Mouse (Mus musculus): ENCODE results near the gene Supt6.
"Not testable (repeated sequence)": the region's sequence is repeated elsewhere in the genome, so short reads cannot be mapped to it uniquely, and the experiment has no call there.

Supt6 gene

GRCm38 (mm10) chr11:78223586-78223985 lies 22.2 kb downstream of the Supt6 start:
- DNase-seq (ENCODE audit: low spot score): no peak

- DNase-seq (ENCODE audit: low spot score): no peak
These were observed 30.0 kb downstream of the Supt6 start for GRCm38 (mm10) chr11:78215709-78216317.

- DNase-seq (ENCODE audit: low spot score): no peak
These were observed 32.5 kb downstream of the Supt6 start for GRCm38 (mm10) chr11:78213086-78213817.

DNA sequence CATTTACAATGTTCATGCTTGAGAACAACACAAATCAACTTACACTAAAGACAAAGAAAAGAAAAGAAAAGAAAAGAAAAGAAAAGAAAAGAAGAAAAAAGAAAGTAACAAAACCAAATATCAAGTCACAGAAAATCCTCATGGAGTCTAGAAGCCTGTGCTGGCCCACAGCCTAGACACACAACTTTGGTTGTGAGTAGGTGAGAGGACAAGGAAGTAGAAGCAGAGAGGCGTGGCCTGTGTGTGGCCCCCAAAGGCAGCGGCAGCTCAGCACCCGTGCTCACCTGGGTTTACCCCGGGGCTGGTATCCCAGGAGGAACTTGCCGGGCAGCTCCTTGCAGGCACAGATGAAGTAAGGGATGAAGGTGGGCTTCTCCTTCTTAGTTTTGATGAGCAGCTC lies 34.3 kb downstream of the Supt6 start:
- DNase-seq (ENCODE audit: low spot score): no peak

- DNase-seq (ENCODE audit: low spot score): no peak
These were observed 35.2 kb downstream of the Supt6 start for GRCm38 (mm10) chr11:78210615-78211014.

- DNase-seq (ENCODE audit: low spot score): no peak
These were observed 35.9 kb downstream of the Supt6 start for GRCm38 (mm10) chr11:78209886-78210285.

DNA sequence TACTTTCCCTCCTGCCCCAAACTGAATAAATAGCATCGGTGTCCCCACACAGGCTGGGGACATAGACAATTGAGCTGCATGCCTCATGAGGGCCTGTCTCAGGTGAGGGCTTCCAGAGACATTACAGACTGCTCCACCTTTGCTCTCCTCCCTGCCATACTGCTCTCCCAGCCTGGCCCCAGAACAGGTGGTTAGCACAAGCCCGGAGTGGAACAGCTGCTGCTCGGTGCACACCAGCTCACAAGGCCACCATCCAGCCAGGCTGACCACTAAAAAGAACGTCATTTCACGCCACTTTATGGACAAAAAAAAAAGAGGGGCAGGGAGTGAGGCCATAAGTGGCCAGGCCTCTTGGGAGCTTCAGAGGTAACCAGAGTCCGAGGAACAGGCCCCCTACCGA lies 38.6 kb downstream of the Supt6 start:
- no peak for DNase-seq (ENCODE audit: low spot score)

DNA sequence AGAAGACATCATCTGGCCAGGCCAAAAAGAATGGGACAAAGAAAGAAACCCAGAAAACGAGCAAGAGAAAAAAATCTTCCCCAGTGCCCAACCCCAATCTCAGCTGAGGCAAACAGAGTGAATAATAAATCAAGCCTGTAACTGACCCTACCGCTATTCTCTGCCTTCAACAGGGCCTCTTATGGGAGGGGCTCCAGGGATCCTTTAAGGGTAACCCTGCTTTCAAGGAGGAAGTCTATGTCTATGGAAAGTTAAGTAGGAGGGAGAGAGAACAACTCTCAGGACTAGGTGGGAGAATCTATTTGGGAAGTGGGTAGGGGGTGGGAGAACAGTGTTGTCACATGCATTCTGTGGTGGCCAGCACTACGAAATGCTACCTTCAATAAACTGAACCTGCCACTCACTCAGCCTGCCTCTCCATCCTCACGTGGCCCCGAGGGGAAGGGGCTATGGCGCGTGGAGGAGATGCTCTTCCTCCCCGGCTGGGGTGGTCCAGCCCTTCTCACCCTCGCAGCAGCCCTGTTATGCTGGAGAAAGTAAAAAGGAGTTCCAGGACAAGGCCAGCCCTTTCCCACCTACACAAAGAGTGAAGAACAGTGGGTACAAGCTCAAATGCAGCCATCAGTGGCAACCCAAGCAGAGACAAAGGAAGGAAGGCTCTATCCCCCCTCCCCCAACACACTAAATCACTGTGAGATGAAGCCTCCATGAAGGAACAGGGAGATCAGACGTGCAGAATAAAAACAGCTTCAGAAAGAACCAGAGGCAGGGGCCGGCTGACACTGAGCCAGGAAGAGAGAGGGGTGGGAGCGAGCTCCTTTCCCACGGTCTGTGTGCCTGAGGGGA lies 40.2 kb downstream of the Supt6 start:
- no peak for DNase-seq (ENCODE audit: low spot score)

DNA sequence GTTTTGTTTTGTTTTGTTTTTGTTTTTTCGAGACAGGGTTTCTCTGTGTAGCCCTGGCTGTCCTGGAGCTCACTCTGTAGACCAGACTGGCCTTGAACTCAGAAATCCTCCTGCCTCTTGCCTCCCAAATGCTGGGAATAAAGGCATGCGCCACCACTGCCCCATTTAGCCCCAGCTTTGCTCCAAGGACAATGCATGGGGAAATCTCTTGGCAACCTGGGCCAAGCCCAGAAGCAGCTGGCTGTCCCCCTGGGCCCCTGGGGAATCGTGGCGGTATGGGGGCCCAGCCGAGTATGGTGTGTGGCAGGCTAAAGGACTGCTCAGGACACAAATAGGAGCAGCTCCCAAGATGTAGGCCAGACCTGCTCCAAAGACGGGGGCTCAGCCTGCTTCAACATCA lies 41.5 kb downstream of the Supt6 start:
- no peak for DNase-seq (ENCODE audit: low spot score)

DNA sequence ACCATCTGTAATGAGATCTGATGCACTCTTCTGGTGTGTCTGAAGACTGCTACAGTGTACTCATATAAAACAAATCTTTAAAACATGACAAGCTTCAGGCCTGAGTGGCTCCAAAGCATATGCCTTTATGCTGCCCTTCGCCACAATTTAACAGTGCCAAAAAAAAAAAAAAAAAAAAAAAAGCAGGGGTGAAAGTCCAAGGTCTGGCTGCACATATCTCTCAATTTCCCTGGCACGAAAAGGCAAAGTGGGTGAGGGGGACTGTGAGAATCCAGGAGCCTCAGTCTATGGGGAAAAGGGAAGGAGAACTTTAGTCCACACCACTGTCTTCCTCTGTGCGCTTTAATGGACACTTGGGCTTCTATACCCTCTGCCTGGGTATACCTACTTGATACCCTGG lies 43.4 kb downstream of the Supt6 start:
- no peak for DNase-seq (ENCODE audit: low spot score)

- DNase-seq (ENCODE audit: low spot score): no peak
These were observed 50.5 kb downstream of the Supt6 start for GRCm38 (mm10) chr11:78195101-78195863.

DNA sequence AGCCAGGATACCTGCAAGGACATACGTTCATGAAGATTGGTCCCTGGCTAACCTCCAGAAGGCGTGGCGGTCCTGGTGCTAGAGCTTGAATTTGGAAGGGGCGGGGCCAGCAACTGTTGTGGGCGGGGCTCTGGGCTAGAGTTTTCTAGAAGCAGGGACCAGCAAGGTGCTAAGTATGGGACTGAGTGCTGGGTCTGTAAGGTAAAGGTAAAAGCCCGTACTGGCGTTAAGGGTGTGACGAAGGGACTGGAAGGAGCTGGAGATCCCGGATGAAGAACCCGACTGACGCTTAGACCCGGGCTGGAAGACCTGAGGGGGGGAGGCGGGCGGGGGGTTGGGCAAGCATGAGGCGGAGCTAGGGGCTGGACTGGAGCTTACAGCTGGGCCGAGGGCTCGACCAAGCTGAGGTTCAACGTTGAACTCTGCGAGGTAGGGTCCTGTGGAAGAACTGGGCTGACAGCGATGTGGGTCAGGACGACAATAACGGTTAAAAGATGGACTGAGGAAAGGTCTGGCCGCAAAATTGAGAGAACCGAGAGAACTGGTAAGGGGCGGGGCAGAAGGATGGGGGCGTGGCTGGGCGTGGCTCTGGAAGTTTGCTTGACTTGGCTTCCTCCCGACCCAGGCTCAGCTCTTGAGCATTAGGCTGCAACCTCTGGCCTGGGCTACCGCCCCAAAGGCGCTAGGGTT lies 51.2 kb downstream of the Supt6 start:
- DNase-seq (ENCODE audit: low spot score): no peak

- no peak for DNase-seq (ENCODE audit: low spot score)
These were observed 52.7 kb downstream of the Supt6 start, which contains the start of gene Proca1 for GRCm38 (mm10) chr11:78193113-78193512. TSS of gene Proca1 (plus strand) at chr11:78193392.

DNA sequence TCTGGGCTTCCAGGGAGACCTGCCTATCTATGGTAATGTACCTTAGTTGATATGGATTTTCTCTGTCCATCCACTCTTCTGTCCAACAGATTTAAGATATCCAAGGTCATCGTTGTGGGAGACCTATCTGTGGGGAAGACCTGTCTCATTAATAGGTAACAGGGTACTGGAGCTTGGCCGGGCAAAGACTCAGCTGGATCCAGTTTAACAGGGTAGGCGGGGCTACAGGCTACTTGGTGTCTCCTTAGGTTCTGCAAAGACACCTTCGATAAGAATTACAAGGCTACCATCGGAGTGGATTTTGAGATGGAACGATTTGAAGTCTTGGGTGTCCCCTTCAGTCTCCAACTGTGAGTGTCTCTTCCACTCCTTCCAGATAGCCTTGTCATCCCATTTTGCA lies 55.7 kb downstream of the Supt6 start:
- DNase-seq (ENCODE audit: low spot score): no peak

DNA sequence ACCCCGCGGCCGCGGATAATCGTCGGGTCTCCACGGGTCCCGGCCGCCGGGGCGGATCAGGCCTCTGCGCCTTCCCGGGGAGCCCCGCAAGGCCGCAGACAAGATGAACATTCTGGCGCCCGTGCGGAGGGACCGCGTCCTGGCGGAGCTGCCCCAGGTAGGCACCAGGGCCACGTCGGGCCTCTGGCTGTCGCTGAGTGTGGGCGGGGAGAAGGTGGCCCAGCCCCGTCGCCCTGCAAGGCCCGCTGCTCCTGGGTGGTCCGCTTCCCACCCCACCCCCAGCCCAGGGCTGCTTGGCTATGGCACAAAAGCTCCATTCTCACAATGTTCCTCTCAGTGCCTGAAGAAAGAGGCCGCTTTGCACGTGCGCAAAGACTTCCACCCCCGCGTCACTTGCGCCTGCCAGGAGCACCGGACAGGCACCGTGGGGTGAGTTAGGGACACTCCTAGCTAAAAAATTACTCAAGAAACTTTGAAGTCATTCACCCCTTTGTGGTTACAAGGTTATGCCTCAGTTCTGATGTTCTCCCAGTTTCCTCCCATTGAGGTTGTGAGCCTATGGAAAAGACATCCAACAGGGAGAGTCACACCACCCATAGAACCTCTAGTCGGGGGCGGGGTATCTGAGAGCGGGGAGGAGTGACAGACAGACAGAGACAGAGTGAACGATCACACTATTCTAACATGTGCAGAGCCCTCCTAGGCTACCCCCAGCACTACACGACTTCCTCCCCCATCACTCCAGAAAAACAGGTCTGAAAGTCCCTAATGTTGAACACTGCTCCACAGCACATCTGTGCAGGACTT lies 56.4 kb downstream of the Supt6 start:
- DNase-seq (ENCODE audit: low spot score): no peak

DNA sequence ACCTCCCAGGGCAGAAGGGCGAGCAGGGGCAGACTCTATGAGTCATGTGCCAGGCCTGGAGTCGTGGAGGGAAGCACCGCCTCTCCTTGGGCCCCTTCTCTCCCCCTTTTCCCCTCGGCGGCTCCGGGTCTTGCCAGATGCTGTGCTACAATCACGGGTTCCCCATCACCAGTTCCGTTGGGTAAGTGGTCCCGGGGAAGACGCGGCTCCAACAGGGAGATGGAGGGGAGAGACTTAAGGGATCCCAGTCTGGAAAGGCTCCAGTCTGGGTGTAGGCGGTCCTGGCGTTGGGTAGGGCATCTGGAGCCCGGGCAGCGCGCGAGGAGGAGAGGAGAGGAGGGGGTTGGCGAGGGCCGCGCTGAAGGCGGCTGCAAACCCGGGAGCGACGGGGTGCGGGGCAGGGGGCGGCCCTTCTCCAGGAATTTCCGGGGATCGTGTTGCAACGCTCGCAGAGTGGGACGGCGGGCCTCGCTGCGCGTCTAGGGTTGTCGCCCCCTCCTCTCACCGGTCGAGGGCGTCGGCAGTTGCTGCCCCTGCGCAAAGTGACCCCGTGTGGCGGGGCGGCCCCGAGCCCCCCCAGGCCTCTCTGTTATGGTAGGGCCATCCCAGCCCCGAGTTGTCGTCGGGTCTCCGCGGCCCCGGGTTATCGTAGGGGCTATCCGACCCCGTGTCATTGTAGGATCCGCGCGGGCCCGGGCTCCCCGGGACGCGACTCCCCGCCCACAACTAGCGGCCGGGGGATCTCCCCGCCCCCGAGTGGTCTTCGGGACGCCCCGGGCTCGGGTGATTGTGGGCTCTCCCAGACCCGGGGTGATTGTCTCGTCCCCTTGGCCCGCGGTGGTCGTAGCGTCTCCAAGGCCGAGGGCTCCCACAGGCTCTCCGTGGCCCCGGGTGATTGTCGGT lies 57.2 kb downstream of the Supt6 start, which contains the start of gene Rab34:
Rab34 (plus strand) TSS at position 100 of the 903 bp plus-strand sequence.
- no peak for DNase-seq (ENCODE audit: low spot score)

GRCm38 (mm10) chr11:78184702-78185101 lies 61.1 kb downstream of the Supt6 start:
- DNase-seq (ENCODE audit: low spot score): not testable (repeated sequence)

- DNase-seq (ENCODE audit: low spot score): no peak
These were observed 61.8 kb downstream of the Supt6 start for GRCm38 (mm10) chr11:78183884-78184514.
